8 mouse cellular contexts compared by ENCODE assay signal in the genomic region with DNA sequence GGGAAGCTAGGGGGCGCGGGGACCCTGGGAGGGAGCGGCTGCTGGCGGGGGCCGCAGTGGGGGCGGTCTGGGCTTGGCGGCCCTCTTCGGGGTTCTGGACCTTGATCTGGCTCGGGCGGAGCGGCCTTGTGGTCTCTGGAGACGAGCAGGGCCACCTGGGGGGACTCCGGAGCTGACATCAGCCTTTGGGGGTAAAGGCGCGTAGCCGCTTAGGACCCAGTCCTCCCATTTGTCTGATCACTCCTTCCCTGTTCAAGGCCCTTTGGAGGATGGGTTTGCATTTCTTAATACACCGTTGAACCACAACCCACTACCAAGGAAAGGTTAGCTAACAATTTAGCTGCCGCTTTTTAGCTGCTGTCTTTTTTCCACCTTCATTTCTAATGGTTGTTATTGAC. TPM values are rescaled to one million over a fixed set of nuclear protein-coding genes. Genes with fewer than 3 reads are reported as not detected.
DNase-seq lines count a peak whose midpoint lies in the region; ATAC-seq and TF ChIP-seq lines count a peak whose summit lies in the region.

No protein-coding gene starts in this region.

- DNase-seq in kidney, postnatal 0 days (ENCODE audit: low spot score) = peak; percentile 5
- DNase-seq in kidney, postnatal 4 days = no peak
- DNase-seq in midbrain, embryonic 11.5 days (ENCODE audit: low spot score, missing footprints) = peak; percentile 91
- no peak for DNase-seq in urinary bladder, adult 2 months (ENCODE audit: low spot score)
- no peak for DNase-seq in right cerebral cortex, postnatal 25 days
- no peak for DNase-seq in kidney, postnatal 14 days

- peak overlapping the region; percentile 71 for H3K9ac ChIP-seq in kidney, postnatal 0 days (ENCODE audit: low read depth, low read length)
- H3K9ac ChIP-seq in hindbrain, embryonic 13.5 days = peak overlapping the region; percentile 85
- H3K9ac ChIP-seq in midbrain, embryonic 11.5 days (ENCODE audit: low read length) = peak overlapping the region; percentile 83

- H3K36me3 ChIP-seq in kidney, postnatal 0 days (ENCODE audit: insufficient read depth, low read length) = no peaks in the 10 kb centered on the region
- H3K36me3 ChIP-seq in hindbrain, embryonic 13.5 days = no peaks in the 10 kb centered on the region
- no peaks in the 10 kb centered on the region for H3K36me3 ChIP-seq in midbrain, embryonic 11.5 days (ENCODE audit: control insufficient read depth, insufficient read depth, low read length)

- H3K4me1 ChIP-seq in kidney, postnatal 0 days (replicated peaks; ENCODE audit: insufficient read depth, low read length) = no peaks in the 10 kb centered on the region
- peaks cover 3% of the 10 kb centered on the region; the same call in 1 of the 2 replicates for H3K4me1 ChIP-seq in bone marrow, adult 2 months (ENCODE audit: control insufficient read depth, insufficient read depth, low read length)
- peaks cover 22% of the 10 kb centered on the region for H3K4me1 ChIP-seq in hindbrain, embryonic 13.5 days (replicated peaks)
- H3K4me1 ChIP-seq in midbrain, embryonic 11.5 days (ENCODE audit: control insufficient read depth, insufficient read depth, low read length) = no peaks in the 10 kb centered on the region

- no peaks in the 10 kb centered on the region for H3K9me3 ChIP-seq in kidney, postnatal 0 days (replicated peaks; ENCODE audit: low read length)
- no peaks in the 10 kb centered on the region for H3K9me3 ChIP-seq in hindbrain, embryonic 13.5 days
- no peaks in the 10 kb centered on the region for H3K9me3 ChIP-seq in midbrain, embryonic 11.5 days (ENCODE audit: control insufficient read depth, low read length)

- H3K4me3 ChIP-seq in kidney, postnatal 0 days (replicated peaks; ENCODE audit: low read depth, low read length) = peak overlapping the region; percentile 66
- H3K4me3 ChIP-seq in bone marrow, adult 2 months (replicated peaks; ENCODE audit: control insufficient read depth, low read depth, low read length) = peak overlapping the region; percentile 96
- peak overlapping the region; percentile 68 for H3K4me3 ChIP-seq in hindbrain, embryonic 13.5 days
- peak overlapping the region; percentile 64 for H3K4me3 ChIP-seq in midbrain, embryonic 11.5 days (ENCODE audit: low read depth, low read length)

- peak overlapping the region; percentile 59 for H3K4me2 ChIP-seq in kidney, postnatal 0 days (ENCODE audit: low read length)
- H3K4me2 ChIP-seq in hindbrain, embryonic 13.5 days = peak overlapping the region; percentile 53
- peak overlapping the region; percentile 49 for H3K4me2 ChIP-seq in midbrain, embryonic 11.5 days

- peak overlapping the region; percentile 73 for H3K27ac ChIP-seq in kidney, postnatal 0 days
- H3K27ac ChIP-seq in bone marrow, adult 2 months (ENCODE audit: control insufficient read depth, insufficient read depth, low read depth, low read length, poor library complexity) = peak overlapping the region; percentile 93
- H3K27ac ChIP-seq in hindbrain, embryonic 13.5 days = peak overlapping the region; percentile 94
- H3K27ac ChIP-seq in midbrain, embryonic 11.5 days (ENCODE audit: low read depth, low read length) = peak overlapping the region; percentile 68

- no peaks in the 10 kb centered on the region for H3K27me3 ChIP-seq in kidney, postnatal 0 days (ENCODE audit: insufficient read depth, low read length)
- H3K27me3 ChIP-seq in hindbrain, embryonic 13.5 days = peaks cover 6% of the 10 kb centered on the region; the same call in 1 of the 2 replicates
- no peaks in the 10 kb centered on the region; the same call in 1 of the 2 replicates for H3K27me3 ChIP-seq in midbrain, embryonic 11.5 days (ENCODE audit: control insufficient read depth, insufficient read depth, low read length)

- ATAC-seq in kidney, postnatal 0 days (replicated peaks; ENCODE audit: low FRiP score, low read depth) = peak; percentile 26; the same call in 1 of the 2 replicates
- peak; percentile 74 for ATAC-seq in hindbrain, embryonic 13.5 days (ENCODE audit: low FRiP score)
- peak; percentile 57; the same call in 1 of the 2 replicates for ATAC-seq in midbrain, embryonic 11.5 days (ENCODE audit: low FRiP score)

- 23% methylated on average over 18 of the region's 18 CpGs for WGBS in kidney, postnatal 0 days
- 16% methylated on average over 17 of the region's 18 CpGs for WGBS in bone marrow, adult 2 months
- WGBS in hindbrain, embryonic 13.5 days = 8% methylated on average over 17 of the region's 18 CpGs
- 17% methylated on average over 17 of the region's 18 CpGs for WGBS in midbrain, embryonic 11.5 days

- no peak for TF ChIP-seq POLR2A in bone marrow, adult 2 months (IDR thresholded peaks at IDR 0.05; ENCODE audit: borderline replicate concordance, control insufficient read depth, low read depth, low read length)

- no peak for TF ChIP-seq CTCF in kidney, postnatal 0 days (IDR thresholded peaks at IDR 0.05; ENCODE audit: low read depth)
- no peak for TF ChIP-seq CTCF in bone marrow, adult 2 months (IDR thresholded peaks at IDR 0.05; ENCODE audit: control insufficient read depth, insufficient read depth, low read length)

RNA-seq across cellular contexts. Expression of a gene that starts 0.4 kb away (rescaled TPM):
- 161 and 165 TPM in 2 replicates for polyA plus RNA-seq in kidney, postnatal 0 days (2015; fragmentation: Nextera tagmentation; extraction: Ambion mirVana)
- polyA plus RNA-seq in bone marrow, adult 2 months (2011; ENCODE audit: insufficient read depth, insufficient read length, low replicate concordance, missing spikeins) = 13.3 and 22.0 TPM in 2 replicates
- polyA plus RNA-seq in hindbrain, embryonic 13.5 days (2015; fragmentation: Nextera tagmentation; extraction: Ambion mirVana) = 172 and 174 TPM in 2 replicates
- 98.7 and 103 TPM in 2 replicates for polyA plus RNA-seq in midbrain, embryonic 11.5 days (2014; fragmentation: Nextera tagmentation; extraction: Ambion mirVana)
- polyA plus RNA-seq in urinary bladder, adult 2 months (2012; rRNA removed) = 58.9 and 60.0 TPM in 2 replicates

Comparison
In these comparisons a context has a peak if more than half of its experiments do, and no peak if none do; other contexts are left out.
1. DNase-seq: peak in kidney, postnatal 0 days (single experiment) and midbrain, embryonic 11.5 days (single experiment); none in kidney, postnatal 4 days (0 of 2), urinary bladder, adult 2 months (single experiment), right cerebral cortex, postnatal 25 days (single experiment) and kidney, postnatal 14 days (single experiment).
2. Peak in every context shown above with its lines, with median percentiles within 50 percentile points of each other: ATAC-seq, H3K27ac ChIP-seq, H3K4me2 ChIP-seq, H3K4me3 ChIP-seq and H3K9ac ChIP-seq.